Mouse (Mus musculus) left cerebral cortex, postnatal 4 days (tissue): ENCODE results near the gene Pou3f1. TPM values are rescaled to one million over a fixed set of nuclear protein-coding genes. Genes with fewer than 3 reads are reported as not detected.

Experiments
- DNase-seq: peaks from one replicate; pipeline ENCODE4 v3.0.0-alpha.2; 2022
- intact Hi-C: fragments of 180-260 bp; cut with DNase I; formaldehyde crosslinking; loops from one replicate; pipeline ENCODE4 v1.15.1; 2025
- total RNA-seq, 2 experiments: library from RNA; stranded (reverse); gene quantifications; 2 replicates each; pipeline ENCODE4 v1.2.3; 2021

Gene Pou3f1
- 10 to 100 TPM; 42.4 to 52.0 TPM for total RNA-seq

DNA sequence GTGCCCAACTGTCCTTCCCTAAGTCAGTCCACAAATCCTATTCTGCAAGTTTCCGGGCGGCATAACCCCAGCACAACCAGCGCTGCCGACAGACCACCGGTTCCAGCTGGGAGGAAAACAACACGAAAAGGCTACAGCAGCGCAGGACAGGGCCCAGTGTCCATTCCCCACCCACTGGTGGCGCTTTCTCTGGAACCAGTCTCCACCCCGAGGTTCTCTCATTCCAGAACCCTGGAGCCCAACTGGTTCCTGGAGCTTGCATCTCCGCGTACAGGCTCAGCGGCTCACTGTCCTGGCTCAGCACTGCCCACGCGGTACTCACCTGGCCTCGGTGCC, at the start of gene Pou3f1:
Gene Pou3f1 (plus strand): TSS at position 290 of the 336 bp plus-strand sequence.
- intact Hi-C loops = loop anchor here (10.0 kb wide), 3 partner anchors 92 to 512 kb away; no protein-coding TSS in a partner anchor

GRCm38 (mm10) chr4:124607166-124607565, 49.4 kb upstream of the Pou3f1 start:
- intact Hi-C loops = no loop called here
- DNase-seq = peak; percentile 73

More for the DNA sequence above, at the start of gene Pou3f1:
- no peak for DNase-seq

DNA sequence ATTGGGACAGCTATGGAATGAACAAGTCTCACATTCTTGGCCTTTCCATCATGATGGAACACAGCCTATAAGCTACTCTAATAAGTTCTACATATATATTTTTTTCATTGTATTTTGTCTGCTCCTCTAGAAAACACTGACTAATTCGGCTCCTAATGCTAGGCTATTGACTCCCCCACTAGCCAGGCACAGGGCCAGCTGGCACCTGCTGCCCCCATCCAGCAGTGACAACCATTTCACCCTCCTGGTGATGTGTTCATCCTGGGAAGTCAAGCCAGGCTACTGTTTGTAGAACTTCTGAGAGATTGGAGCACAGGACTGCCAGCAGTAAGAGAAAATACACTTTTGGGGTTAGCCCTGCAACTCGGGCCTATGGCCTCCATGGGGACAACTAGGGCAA, 46.5 kb upstream of the Pou3f1 start:
- peak; percentile 69 for DNase-seq
- intact Hi-C loops = no loop called here

GRCm38 (mm10) chr4:124610703-124611102, 45.9 kb upstream of the Pou3f1 start, which contains the start of gene 3100002H09Rik:
3100002H09Rik (minus strand) TSS chr4:124610803.
- no peak for DNase-seq
- intact Hi-C loops = no loop called here

DNA sequence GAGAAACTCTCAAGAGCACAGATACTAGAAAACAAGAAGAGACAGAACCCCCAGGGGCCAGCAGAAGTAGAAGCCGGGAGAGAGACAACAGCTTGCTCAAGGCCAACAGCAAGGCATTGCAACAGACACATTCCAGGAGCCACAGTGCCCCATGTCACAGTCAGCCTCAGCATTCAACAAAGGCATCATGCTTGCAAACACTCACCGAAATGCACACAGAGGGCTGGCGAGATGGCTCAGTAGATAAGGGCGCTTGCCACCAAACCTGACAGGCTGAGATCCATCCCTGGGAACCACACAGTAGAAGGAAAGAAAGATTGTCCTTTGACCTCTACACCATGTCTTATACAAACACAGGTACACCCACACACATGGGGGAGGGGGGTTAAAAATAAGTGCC, 44.8 kb upstream of the Pou3f1 start:
- DNase-seq = no peak
- intact Hi-C loops = no loop called here

- DNase-seq = no peak
- intact Hi-C loops = no loop called here
These were observed 42.4 kb upstream of the Pou3f1 start for GRCm38 (mm10) chr4:124614189-124614588.

- no peak for DNase-seq
- intact Hi-C loops = no loop called here
These were observed 41.1 kb upstream of the Pou3f1 start for GRCm38 (mm10) chr4:124615406-124615960.

DNA sequence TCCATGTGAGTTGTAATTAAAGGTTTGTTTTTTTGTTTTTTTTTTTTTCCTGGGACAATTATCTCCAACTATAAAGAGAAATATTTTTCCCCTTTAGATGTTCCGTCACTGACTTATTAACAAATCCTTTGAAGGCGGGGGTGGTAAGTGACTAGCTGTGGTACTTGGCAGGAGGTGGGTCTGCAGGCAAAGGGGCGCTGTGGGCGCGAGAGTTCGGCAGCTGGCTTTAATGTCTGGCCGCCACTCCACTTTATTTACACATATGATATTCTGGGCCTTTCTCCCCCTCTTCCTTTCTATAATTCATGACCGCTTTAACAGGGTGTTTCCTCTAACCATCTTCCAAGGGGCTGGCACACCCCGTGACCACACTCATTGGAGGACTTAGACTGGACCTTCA, 40.6 kb upstream of the Pou3f1 start:
- DNase-seq = no peak
- intact Hi-C loops = no loop called here

DNA sequence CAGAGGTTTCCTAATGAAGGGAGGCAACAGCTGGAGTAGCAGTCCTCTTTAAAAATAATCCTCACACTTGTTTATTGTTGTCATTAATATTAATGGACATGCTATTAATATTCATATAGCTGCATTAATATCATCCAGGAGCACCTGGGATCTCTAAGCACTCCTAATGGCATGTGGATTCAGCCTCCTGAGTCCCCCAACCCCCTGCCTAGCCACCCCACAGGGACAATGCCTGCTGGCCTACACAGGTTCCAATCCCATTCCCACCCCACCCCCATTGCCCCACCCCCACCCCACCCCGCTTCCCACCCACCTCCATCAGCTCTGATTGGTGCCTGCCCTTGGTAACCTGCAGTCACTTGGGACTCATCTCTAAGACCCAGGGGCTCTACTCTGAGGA, 40.0 kb upstream of the Pou3f1 start:
- intact Hi-C loops = no loop called here
- DNase-seq = no peak

- DNase-seq = no peak
- intact Hi-C loops = no loop called here
These were observed 38.0 kb upstream of the Pou3f1 start for GRCm38 (mm10) chr4:124618599-124618998.

- intact Hi-C loops = no loop called here
- no peak for DNase-seq
These were observed 35.2 kb upstream of the Pou3f1 start for GRCm38 (mm10) chr4:124621406-124621805.

DNA sequence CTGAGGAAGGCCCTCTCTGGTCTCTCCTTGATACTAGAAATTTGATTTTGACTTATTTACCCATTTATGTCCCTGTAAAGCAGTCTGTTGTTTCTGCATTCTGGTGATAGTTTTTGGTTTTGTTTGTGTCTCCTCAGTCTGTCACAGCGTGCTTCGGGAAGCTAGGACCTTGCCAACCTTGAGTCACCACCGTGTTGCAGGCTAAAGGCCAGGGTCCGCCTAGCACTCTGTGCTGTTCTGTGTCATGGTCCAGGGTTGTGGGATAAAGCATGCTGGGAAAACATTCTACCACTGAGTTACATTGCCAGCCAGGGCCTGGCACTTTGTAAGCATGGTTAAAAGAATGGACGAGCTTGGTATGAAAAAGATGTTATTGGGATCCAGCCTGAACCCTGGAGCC, 34.0 kb upstream of the Pou3f1 start:
- intact Hi-C loops = no loop called here
- no peak for DNase-seq

- peak; percentile 14 for DNase-seq
- intact Hi-C loops = no loop called here
These were observed 32.5 kb upstream of the Pou3f1 start for GRCm38 (mm10) chr4:124624111-124624581.

GRCm38 (mm10) chr4:124626836-124627235, 29.8 kb upstream of the Pou3f1 start:
- intact Hi-C loops = no loop called here
- peak; percentile 60 for DNase-seq

DNA sequence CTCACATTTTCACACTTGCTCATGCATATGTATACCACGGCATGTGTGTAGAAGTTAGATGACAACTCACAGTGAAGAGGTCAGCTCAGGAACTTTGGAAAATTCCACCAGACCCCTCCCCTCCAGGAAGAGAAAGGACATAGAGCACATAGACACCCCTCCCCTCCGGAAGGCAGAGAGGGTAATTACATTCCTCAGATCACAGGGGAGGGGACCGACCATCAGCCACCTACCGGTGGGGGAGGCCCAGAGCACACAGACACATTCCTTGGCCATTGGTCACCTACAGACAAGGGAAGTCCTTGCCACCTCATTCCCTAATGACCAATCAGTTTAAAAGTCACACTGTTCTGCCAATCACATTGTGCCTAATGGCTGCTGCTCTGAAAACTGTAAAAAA, 25.2 kb upstream of the Pou3f1 start:
- no peak for DNase-seq
- intact Hi-C loops = no loop called here

- no peak for DNase-seq
- intact Hi-C loops = no loop called here
These were observed 23.8 kb upstream of the Pou3f1 start for GRCm38 (mm10) chr4:124632856-124633255.

DNA sequence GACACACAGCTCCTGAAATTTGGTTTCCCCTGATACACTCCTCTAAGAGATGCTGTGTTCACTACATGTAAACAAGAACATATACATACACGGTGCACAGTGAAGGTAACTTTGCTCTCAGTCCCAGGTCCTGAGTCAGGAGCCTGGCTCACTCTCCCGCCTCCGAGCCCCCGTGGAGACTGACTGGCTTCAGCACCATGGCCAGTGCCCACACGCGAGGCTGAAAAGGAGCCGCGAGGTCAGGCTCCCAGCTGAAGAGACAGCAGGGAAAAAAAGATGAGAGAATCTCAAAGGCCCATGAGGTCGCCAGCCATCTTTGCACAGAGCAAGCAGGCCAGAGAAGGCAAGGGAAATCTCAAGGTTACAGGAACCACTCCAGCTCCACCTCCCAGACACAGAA, 23.3 kb upstream of the Pou3f1 start:
- intact Hi-C loops = no loop called here
- DNase-seq = peak; percentile 13

DNA sequence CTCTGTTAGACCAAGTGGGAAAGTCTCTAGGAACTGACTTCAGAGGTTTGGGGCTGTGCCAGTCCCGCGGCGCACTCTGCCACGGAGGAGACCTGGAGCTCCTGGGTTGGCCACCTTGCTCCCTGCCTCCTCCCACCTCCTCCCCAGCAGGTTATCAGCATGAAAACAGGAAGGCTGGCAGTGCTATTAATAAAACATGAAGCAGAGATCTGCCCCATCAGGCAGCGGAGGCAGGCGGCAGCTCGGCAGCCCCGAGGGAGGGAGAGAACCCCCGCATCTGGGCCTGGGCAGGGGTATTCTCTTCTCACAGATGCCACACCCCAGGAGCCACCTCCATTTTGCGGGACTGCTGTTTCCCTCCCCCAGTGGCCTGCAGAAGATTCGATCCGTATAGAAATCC, 16.9 kb upstream of the Pou3f1 start:
- intact Hi-C loops = no loop called here
- DNase-seq = no peak

- intact Hi-C loops = no loop called here
- DNase-seq = no peak
These were observed 12.7 kb upstream of the Pou3f1 start for GRCm38 (mm10) chr4:124643859-124644258.

GRCm38 (mm10) chr4:124644974-124645433, 11.6 kb upstream of the Pou3f1 start:
- intact Hi-C loops = no loop called here
- DNase-seq = no peak

GRCm38 (mm10) chr4:124646591-124646990, 10.0 kb upstream of the Pou3f1 start:
- no peak for DNase-seq
- intact Hi-C loops = no loop called here

DNA sequence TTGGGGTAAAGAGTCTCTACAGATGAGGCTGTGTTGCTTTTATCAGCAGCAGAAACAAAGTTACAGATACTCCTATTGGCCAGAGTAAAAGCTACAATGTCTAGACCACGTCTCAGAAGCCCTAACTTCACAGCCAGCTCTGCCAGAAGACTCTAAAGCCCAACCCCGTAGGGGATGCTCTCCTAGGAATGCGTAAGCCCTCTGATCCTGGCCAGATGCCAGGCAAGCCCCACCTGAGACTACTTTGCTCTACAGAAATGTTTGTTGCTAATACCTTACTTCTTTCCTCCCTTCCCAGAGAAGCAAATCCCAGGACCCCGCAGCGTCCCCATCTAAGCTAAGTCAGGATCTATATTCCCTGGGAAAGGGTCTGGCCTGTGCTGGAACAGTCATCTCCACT, 8.7 kb upstream of the Pou3f1 start:
- intact Hi-C loops = no loop called here
- DNase-seq = no peak

- DNase-seq = peak; percentile 63
- intact Hi-C loops = loop anchor here (10.0 kb wide), 3 partner anchors 88 to 508 kb away; no protein-coding TSS in a partner anchor
These were observed 3.7 kb upstream of the Pou3f1 start for GRCm38 (mm10) chr4:124652886-124653285.
